Mouse (Mus musculus) cortical plate, adult 2 months (tissue): ENCODE data around the gene Chn2.

ENCODE experiments used
- CTCF ChIP-seq: fragments of 200-500 bp; IDR thresholded peaks from 2 replicates; pipeline ENCODE4 v1.5.1; 2011; ENCODE audit warnings: mild to moderate bottlenecking, control low read depth, low read length; ENCODE audit not compliant: insufficient read depth; ENCODE audit errors: extremely low read depth
- POLR2A ChIP-seq: fragments of 200-500 bp; IDR thresholded peaks from 2 replicates; pipeline ENCODE4 v1.6.1; 2011; ENCODE audit warnings: mild to moderate bottlenecking, low read length, control low read depth; ENCODE audit not compliant: insufficient read depth; ENCODE audit errors: extremely low read depth

GRCm38 (mm10) chr6:54151443-54152241, 112.3 kb downstream of the Chn2 start:
- TF ChIP-seq POLR2A = no peak
- no peak for TF ChIP-seq CTCF
